In genomic region chr2:160854687-160855086, GRCm38 (mm10) we compare ENCODE assay signal across 11 mouse cellular contexts. TPM values are rescaled to one million over a fixed set of nuclear protein-coding genes. Genes with fewer than 3 reads are reported as not detected.
A peak's percentile ranks its signal among the peaks of the same experiment; 100 is the strongest.
DNase-seq lines count a peak whose midpoint lies in the region; ATAC-seq lines count a peak whose summit lies in the region.
"Had no signal": no experiment of that assay in that cellular context is flagged by ENCODE, and none has a peak within 500 bp of the region (broad histone marks: within the 10 kb centered on the region; RNA-seq: fewer than 3 reads in every experiment).

No protein-coding gene starts in this region.

- peaks cover 10% of the 10 kb centered on the region; the same call in 1 of the 2 replicates for H3K4me1 ChIP-seq in forebrain, embryonic 15.5 days
- H3K4me1 ChIP-seq in forebrain, embryonic 12.5 days, result no peaks in the 10 kb centered on the region

- intact Hi-C loops in gastrocnemius, postnatal 14 days (cut with DNase I; ENCODE audit: low total_unique reads), result no loop called here

- peak; percentile 27 for DNase-seq in cerebellum, adult 8-10 months
- peak; percentile 78 for DNase-seq in layer of hippocampus, adult 9-11 months
- DNase-seq in right cerebral cortex, postnatal 14 days, result peak; percentile 42
- DNase-seq in gastrocnemius, postnatal 14 days, result no peak
- no peak for DNase-seq in adrenal gland, adult 2 months
- DNase-seq in kidney, postnatal 4 days, result no peak
- DNase-seq: kidney, adult 9 months had no signal

- no peaks in the 10 kb centered on the region for H3K36me3 ChIP-seq in forebrain, embryonic 15.5 days
- H3K36me3 ChIP-seq in forebrain, embryonic 12.5 days (replicated peaks), result no peaks in the 10 kb centered on the region

- no peak overlapping the region for H3K4me2 ChIP-seq in forebrain, embryonic 15.5 days (replicated peaks)
- no peak overlapping the region for H3K4me2 ChIP-seq in forebrain, embryonic 12.5 days
- H3K4me2 ChIP-seq: hindbrain, embryonic 14.5 days had no signal

- H3K9me3 ChIP-seq in forebrain, embryonic 15.5 days, result no peaks in the 10 kb centered on the region
- no peaks in the 10 kb centered on the region for H3K9me3 ChIP-seq in forebrain, embryonic 12.5 days

- no peak overlapping the region for H3K9ac ChIP-seq in forebrain, embryonic 15.5 days (replicated peaks)
- H3K9ac ChIP-seq in forebrain, embryonic 12.5 days, result no peak overlapping the region
- H3K9ac ChIP-seq: hindbrain, embryonic 14.5 days had no signal

- peak overlapping the region; percentile 65 for H3K27ac ChIP-seq in forebrain, embryonic 15.5 days (replicated peaks)
- no peak overlapping the region for H3K27ac ChIP-seq in forebrain, embryonic 12.5 days
- H3K27ac ChIP-seq: hindbrain, embryonic 14.5 days had no signal

- no peak overlapping the region for H3K4me3 ChIP-seq in forebrain, embryonic 15.5 days
- no peak overlapping the region for H3K4me3 ChIP-seq in forebrain, embryonic 12.5 days (replicated peaks)

- no peaks in the 10 kb centered on the region for H3K27me3 ChIP-seq in forebrain, embryonic 15.5 days
- H3K27me3 ChIP-seq in forebrain, embryonic 12.5 days, result no peaks in the 10 kb centered on the region

- 0 out of 2 replicates have a peak, but pooled peaks have one; percentile 55 for ATAC-seq in forebrain, embryonic 15.5 days (replicated peaks)
- ATAC-seq in forebrain, embryonic 12.5 days (ENCODE audit: low FRiP score), result no peak

RNA-seq across cellular contexts. Expression of gene Zhx3, which starts 18.1 kb away (rescaled TPM):
- 19.7 and 21.1 TPM in 2 replicates for polyA plus RNA-seq in forebrain, embryonic 15.5 days (2015; fragmentation: Nextera tagmentation; extraction: Ambion mirVana)
- 16.0 and 16.5 TPM in 2 replicates for polyA plus RNA-seq in forebrain, embryonic 12.5 days (2016; fragmentation: Nextera tagmentation; extraction: Ambion mirVana)
- total RNA-seq in gastrocnemius, postnatal 14 days (2021), result 10 to 100 TPM; 43.4 to 44.8 TPM
- total RNA-seq in adrenal gland, adult 2 months (2021), result 100 to 1,000 TPM in 1 of 2 experiments, 10 to 100 TPM in 1; 54.7 to 103 TPM
- polyA plus RNA-seq in adrenal gland, adult 2 months (2012; rRNA removed), result 17.6 and 20.3 TPM in 2 replicates

RNA-seq across cellular contexts. Expression of gene Lpin3, which starts 25.8 kb away (rescaled TPM):
- 0.13 and 0.15 TPM in 2 replicates for polyA plus RNA-seq in forebrain, embryonic 15.5 days (2015; fragmentation: Nextera tagmentation; extraction: Ambion mirVana)
- polyA plus RNA-seq in forebrain, embryonic 12.5 days (2016; fragmentation: Nextera tagmentation; extraction: Ambion mirVana), result 0.27 and 0.28 TPM in 2 replicates
- 10 to 100 TPM in 1 of 2 experiments, 1 to 10 TPM in 1; 8.2 to 10.1 TPM for total RNA-seq in gastrocnemius, postnatal 14 days (2021)
- total RNA-seq in adrenal gland, adult 2 months (2021), result 10 to 100 TPM; 43.2 to 48.5 TPM
- polyA plus RNA-seq in adrenal gland, adult 2 months (2012; rRNA removed), result 27.6 and 38.0 TPM in 2 replicates
- total RNA-seq: neutrophil, adult 5-6 weeks had no signal

RNA-seq across cellular contexts. Expression of gene Emilin3, which starts 57.4 kb away (rescaled TPM):
- 0.29 and 0.34 TPM in 2 replicates for polyA plus RNA-seq in forebrain, embryonic 15.5 days (2015; fragmentation: Nextera tagmentation; extraction: Ambion mirVana)
- polyA plus RNA-seq in forebrain, embryonic 12.5 days (2016; fragmentation: Nextera tagmentation; extraction: Ambion mirVana), result 2.9 and 3.2 TPM in 2 replicates
- 1 to 10 TPM; 2.1 to 3.8 TPM for total RNA-seq in gastrocnemius, postnatal 14 days (2021)
- not detected for total RNA-seq in adrenal gland, adult 2 months (2021)
- polyA plus RNA-seq in adrenal gland, adult 2 months (2012; rRNA removed), result 0.06 and 0.07 TPM in 2 replicates
- total RNA-seq: neutrophil, adult 5-6 weeks had no signal

Comparison
In these comparisons a context has a peak if more than half of its experiments do, and no peak if none do; other contexts are left out.
1. DNase-seq: peak in cerebellum, adult 8-10 months (single experiment), layer of hippocampus, adult 9-11 months (single experiment) and right cerebral cortex, postnatal 14 days (single experiment); none in gastrocnemius, postnatal 14 days (single experiment), adrenal gland, adult 2 months (single experiment) and kidney, postnatal 4 days (0 of 2).
2. RNA of gene Lpin3, which starts 25.8 kb away (polyA plus RNA-seq): 27.6 to 38.0 TPM in adrenal gland, adult 2 months; 0.27 to 0.28 TPM in forebrain, embryonic 12.5 days and 0.13 to 0.15 TPM in forebrain, embryonic 15.5 days; every median in the first group is over 10 times any median in the second.